Mouse (Mus musculus) liver, adult 2 months (tissue): ENCODE data around the gene Rad51b. TPM values are rescaled to one million over a fixed set of nuclear protein-coding genes. Genes with fewer than 3 reads are reported as not detected.

Source experiments
- DNase-seq: peaks from one replicate; pipeline ENCODE4 v3.0.0-alpha.2; 2011; ENCODE audit warnings: low read depth, low spot score; ENCODE audit errors: extremely low read depth
- H3K27ac ChIP-seq: fragments of 200-500 bp; replicated peaks from 2 replicates; pipeline ENCODE4 v1.5.1; 2012; ENCODE audit warnings: low read depth, mild to moderate bottlenecking, control low read depth, inconsistent platforms, low read length; ENCODE audit not compliant: insufficient read depth
- H3K27me3 ChIP-seq: fragments of 200-500 bp; 2 replicates; pipeline ENCODE4 v1.6.1; 2012; ENCODE audit warnings: mild to moderate bottlenecking, moderate library complexity, low read length, inconsistent platforms; ENCODE audit not compliant: control insufficient read depth, insufficient read depth
- H3K36me3 ChIP-seq: fragments of 200-500 bp; 2 replicates; pipeline ENCODE4 v1.6.1; 2012; ENCODE audit warnings: low read length, inconsistent platforms; ENCODE audit not compliant: control insufficient read depth, insufficient read depth
- H3K4me1 ChIP-seq: fragments of 200-500 bp; 2 replicates; pipeline ENCODE4 v1.6.1; 2011; ENCODE audit warnings: low read length; ENCODE audit not compliant: control insufficient read depth, insufficient read depth
- H3K4me3 ChIP-seq: fragments of 200-500 bp; 2 replicates; pipeline ENCODE4 v1.5.1; 2011; ENCODE audit warnings: low read depth, mild to moderate bottlenecking, control low read depth, low read length, moderate library complexity; ENCODE audit not compliant: insufficient read depth
- H3K79me2 ChIP-seq: fragments of 200-500 bp; 2 replicates; pipeline ENCODE4 v1.6.1; 2012; ENCODE audit warnings: inconsistent platforms, mild to moderate bottlenecking, low read length, moderate library complexity; ENCODE audit not compliant: control insufficient read depth, insufficient read depth
- H3K9ac ChIP-seq: fragments of 200-500 bp; 2 replicates; pipeline ENCODE4 v1.6.1; 2012; ENCODE audit warnings: low read depth, mild to moderate bottlenecking, control low read depth, inconsistent platforms, low read length
- CTCF ChIP-seq: fragments of 200-500 bp; IDR thresholded peaks from 2 replicates; pipeline ENCODE4 v1.5.1; 2011; ENCODE audit warnings: low read depth, low read length, control low read depth
- POLR2A ChIP-seq: fragments of 200-500 bp; IDR thresholded peaks from 2 replicates; pipeline ENCODE4 v1.6.1; 2011; ENCODE audit warnings: low read length, control low read depth; ENCODE audit not compliant: insufficient read depth; ENCODE audit errors: extremely low read depth
- WGBS: fragments of 180-500 bp; shearing (Covaris S2); methylation state at CpG from one replicate; pipeline ENCODE4 v1.1.7; 2018; 5-methylcytosine and 5-hydroxymethylcytosine counted together
- polyA plus RNA-seq: library from polyadenylated mRNA; depleted of rRNA; stranded (reverse); fragments of >200 nt; gene quantifications from 2 replicates; pipeline ENCODE4 v1.2.3, GENCODE M21; 2012
- total RNA-seq: library from RNA; depleted of rRNA; stranded (reverse); fragments of >200 nt; gene quantifications from 2 replicates; pipeline ENCODE4 v1.2.3, GENCODE M21; 2014

The Rad51b gene
- total and polyA plus RNA-seq, 2 experiments, result 0.55 to 1.7 TPM

GRCm38 (mm10) chr12:79695832-79696434 lies 398.9 kb downstream of the Rad51b start:
- TF ChIP-seq CTCF (no peak), POLR2A (no peak)
- 95% methylated on average over 3 of the region's 3 CpGs for WGBS
- Histone ChIP-seq H3K27me3 (no peaks in the 10 kb centered on the region), H3K36me3 (no peaks in the 10 kb centered on the region), H3K4me1 (no peaks in the 10 kb centered on the region), H3K79me2 (no peaks in the 10 kb centered on the region), H3K9ac (no peak overlapping the region), H3K4me3 (no peak overlapping the region), H3K27ac (no peak overlapping the region)
- DNase-seq, result no peak

- 83% methylated on average over 8 of the region's 8 CpGs for WGBS
- H3K27me3 ChIP-seq, result no peaks in the 10 kb centered on the region
- DNase-seq, result no peak
- no peaks in the 10 kb centered on the region for H3K4me1 ChIP-seq
- TF ChIP-seq POLR2A (no peak), CTCF (no peak)
- H3K79me2 ChIP-seq, result no peaks in the 10 kb centered on the region
- H3K9ac ChIP-seq, result no peak overlapping the region
- H3K36me3 ChIP-seq, result no peaks in the 10 kb centered on the region
- no peak overlapping the region for H3K27ac ChIP-seq
- no peak overlapping the region for H3K4me3 ChIP-seq
Measured at GRCm38 (mm10) chr12:79703555-79703954, 406.5 kb downstream of the Rad51b start.

- TF ChIP-seq CTCF (no peak), POLR2A (no peak)
- no peaks in the 10 kb centered on the region for H3K27me3 ChIP-seq
- no peak overlapping the region for H3K27ac ChIP-seq
- H3K9ac ChIP-seq, result no peak overlapping the region
- H3K36me3 ChIP-seq, result no peaks in the 10 kb centered on the region
- WGBS, result 89% methylated on average over 11 of the region's 11 CpGs
- no peak overlapping the region for H3K4me3 ChIP-seq
- DNase-seq, result no peak
- H3K79me2 ChIP-seq, result no peaks in the 10 kb centered on the region
- no peaks in the 10 kb centered on the region for H3K4me1 ChIP-seq
Measured at GRCm38 (mm10) chr12:79705501-79706266, 408.6 kb downstream of the Rad51b start.

- no peak for DNase-seq
- H3K9ac ChIP-seq, result no peak overlapping the region
- H3K36me3 ChIP-seq, result no peaks in the 10 kb centered on the region
- no peaks in the 10 kb centered on the region for H3K4me1 ChIP-seq
- H3K27ac ChIP-seq, result no peak overlapping the region
- no peak overlapping the region for H3K4me3 ChIP-seq
- WGBS, result 84% methylated on average over 9 of the region's 9 CpGs
- H3K79me2 ChIP-seq, result no peaks in the 10 kb centered on the region
- no peaks in the 10 kb centered on the region for H3K27me3 ChIP-seq
- TF ChIP-seq CTCF (no peak), POLR2A (no peak)
Measured at GRCm38 (mm10) chr12:79707565-79708422, 410.7 kb downstream of the Rad51b start.

- H3K36me3 ChIP-seq, result no peaks in the 10 kb centered on the region
- peak; percentile 24 for DNase-seq
- no peak overlapping the region for H3K27ac ChIP-seq
- H3K4me1 ChIP-seq, result no peaks in the 10 kb centered on the region
- WGBS, result 80% methylated on average over 5 of the region's 5 CpGs
- H3K4me3 ChIP-seq, result no peak overlapping the region
- no peak overlapping the region for H3K9ac ChIP-seq
- H3K27me3 ChIP-seq, result no peaks in the 10 kb centered on the region
- TF ChIP-seq CTCF (no peak), POLR2A (no peak)
- no peaks in the 10 kb centered on the region for H3K79me2 ChIP-seq
Measured at GRCm38 (mm10) chr12:79708423-79708733, 411.3 kb downstream of the Rad51b start.

DNA sequence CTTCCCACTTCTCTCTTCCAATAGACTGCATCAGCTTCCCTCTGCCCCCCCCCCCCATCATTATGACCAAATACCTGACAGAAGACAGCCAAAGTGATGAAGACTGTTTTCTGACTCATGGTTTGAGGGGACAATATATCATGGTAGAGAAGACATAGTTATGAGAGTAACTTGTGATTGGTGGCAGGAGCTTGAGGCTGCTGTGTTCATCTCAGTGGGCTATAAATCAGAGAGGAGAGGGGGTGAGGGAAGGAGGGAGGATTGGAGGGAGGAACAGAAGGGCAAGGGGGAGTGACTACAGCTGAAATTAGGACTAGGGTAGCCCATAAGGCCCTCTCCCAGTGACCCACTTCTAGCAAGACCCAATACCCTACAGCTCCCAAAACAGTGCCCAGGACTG lies 416.2 kb downstream of the Rad51b start:
- Histone ChIP-seq H3K36me3 (no peaks in the 10 kb centered on the region), H3K9ac (no peak overlapping the region), H3K4me3 (no peak overlapping the region), H3K4me1 (no peaks in the 10 kb centered on the region), H3K27ac (no peak overlapping the region), H3K27me3 (no peaks in the 10 kb centered on the region), H3K79me2 (no peaks in the 10 kb centered on the region)
- DNase-seq, result no peak
- no peak for TF ChIP-seq POLR2A
- no peak for TF ChIP-seq CTCF
